Mouse (Mus musculus) hindbrain, embryonic 13.5 days (tissue): ENCODE results near the gene Wscd2. TPM values are rescaled to one million over a fixed set of nuclear protein-coding genes. Genes with fewer than 3 reads are reported as not detected.

Experiments used
- ATAC-seq: fragments of 200-750 bp; cut with Nextera tagmentation; 2 replicates; pipeline ENCODE4 v1.8.0; 2017; ENCODE audit warnings: moderate TSS enrichment; ENCODE audit not compliant: low FRiP score
- H3K27ac ChIP-seq: fragments of 300-500 bp; sonication (generic); 2 replicates; pipeline ENCODE4 v1.5.1; 2015; ENCODE audit warnings: inconsistent platforms, mild to moderate bottlenecking, moderate library complexity
- H3K27me3 ChIP-seq: fragments of 300-500 bp; sonication (generic); 2 replicates; pipeline ENCODE4 v1.6.1; 2015; ENCODE audit warnings: mild to moderate bottlenecking, inconsistent platforms
- H3K36me3 ChIP-seq: fragments of 300-500 bp; sonication (generic); 2 replicates; pipeline ENCODE4 v1.6.1; 2015; ENCODE audit warnings: mild to moderate bottlenecking, inconsistent platforms
- H3K4me1 ChIP-seq: fragments of 300-500 bp; sonication (generic); replicated peaks from 2 replicates; pipeline ENCODE4 v1.6.1; 2015; ENCODE audit warnings: inconsistent platforms
- H3K4me2 ChIP-seq: fragments of 300-500 bp; sonication (generic); 2 replicates; pipeline ENCODE4 v1.6.1; 2015; ENCODE audit warnings: inconsistent platforms, mild to moderate bottlenecking, moderate library complexity
- H3K4me3 ChIP-seq: fragments of 300-500 bp; sonication (generic); 2 replicates; pipeline ENCODE4 v1.5.1; 2015; ENCODE audit warnings: mild to moderate bottlenecking, inconsistent platforms
- H3K9ac ChIP-seq: fragments of 300-500 bp; sonication (generic); 2 replicates; pipeline ENCODE4 v1.6.1; 2015; ENCODE audit warnings: mild to moderate bottlenecking, inconsistent platforms
- H3K9me3 ChIP-seq: fragments of 300-500 bp; sonication (generic); 2 replicates; pipeline ENCODE4 v1.6.1; 2016; ENCODE audit warnings: inconsistent platforms
- WGBS: fragments of 180-500 bp; shearing (Covaris S2); methylation state at CpG from one replicate; pipeline ENCODE4 v1.1.7; 2015; 5-methylcytosine and 5-hydroxymethylcytosine counted together
- polyA plus RNA-seq: library from polyadenylated mRNA; unstranded; fragments of >200 nt; fragmentation: Nextera tagmentation; extraction: Ambion mirVana; gene quantifications from 2 replicates; pipeline ENCODE4 v1.2.1, GENCODE M21; 2015

Wscd2 gene
- polyA plus RNA-seq, 1 experiment from 2014 or later = 9.8 TPM

- H3K4me3 ChIP-seq = no peak overlapping the region
- no peak overlapping the region for H3K9ac ChIP-seq
- 73% methylated on average over 8 of the region's 8 CpGs for WGBS
- no peak overlapping the region for H3K4me2 ChIP-seq
- H3K27ac ChIP-seq = no peak overlapping the region
- H3K9me3 ChIP-seq = no peaks in the 10 kb centered on the region
- H3K36me3 ChIP-seq = no peaks in the 10 kb centered on the region
- H3K27me3 ChIP-seq = peaks cover 28% of the 10 kb centered on the region
- H3K4me1 ChIP-seq = peaks cover 22% of the 10 kb centered on the region
- ATAC-seq = no peak
Observed at GRCm38 (mm10) chr5:113487879-113488278, 2.3 kb upstream of the Wscd2 start.

GRCm38 (mm10) chr5:113489617-113490016 lies 516 bp upstream of the Wscd2 start:
- Histone ChIP-seq H3K9me3 (no peaks in the 10 kb centered on the region), H3K9ac (no peak overlapping the region), H3K36me3 (no peaks in the 10 kb centered on the region), H3K4me3 (no peak overlapping the region), H3K4me2 (no peak overlapping the region), H3K4me1 (peaks cover 39% of the 10 kb centered on the region), H3K27ac (no peak overlapping the region), H3K27me3 (peaks cover 28% of the 10 kb centered on the region)
- ATAC-seq = no peak
- WGBS = 97% methylated on average over 9 of the region's 9 CpGs

- under 1% methylated on average over 62 of the region's 63 CpGs for WGBS
- H3K4me2 ChIP-seq = peak overlapping the region; percentile 84
- no peaks in the 10 kb centered on the region for H3K9me3 ChIP-seq
- ATAC-seq = peak; percentile 87
- H3K36me3 ChIP-seq = no peaks in the 10 kb centered on the region
- H3K4me3 ChIP-seq = peak overlapping the region; percentile 64
- peaks cover 28% of the 10 kb centered on the region for H3K27me3 ChIP-seq
- peaks cover 41% of the 10 kb centered on the region for H3K4me1 ChIP-seq
- H3K9ac ChIP-seq = peak overlapping the region; percentile 90
- peak overlapping the region; percentile 84 for H3K27ac ChIP-seq
Observed at GRCm38 (mm10) chr5:113490467-113491260, 531 bp downstream of the Wscd2 start.

GRCm38 (mm10) chr5:113491552-113491951 lies 1.4 kb downstream of the Wscd2 start:
- Histone ChIP-seq H3K9ac (peak overlapping the region; percentile 90), H3K9me3 (no peaks in the 10 kb centered on the region), H3K4me2 (peak overlapping the region; percentile 84), H3K4me3 (peak overlapping the region; percentile 64), H3K27ac (peak overlapping the region; percentile 84), H3K4me1 (peaks cover 41% of the 10 kb centered on the region), H3K27me3 (peaks cover 28% of the 10 kb centered on the region), H3K36me3 (no peaks in the 10 kb centered on the region)
- WGBS = 66% methylated on average over 4 of the region's 4 CpGs
- no peak for ATAC-seq

DNA sequence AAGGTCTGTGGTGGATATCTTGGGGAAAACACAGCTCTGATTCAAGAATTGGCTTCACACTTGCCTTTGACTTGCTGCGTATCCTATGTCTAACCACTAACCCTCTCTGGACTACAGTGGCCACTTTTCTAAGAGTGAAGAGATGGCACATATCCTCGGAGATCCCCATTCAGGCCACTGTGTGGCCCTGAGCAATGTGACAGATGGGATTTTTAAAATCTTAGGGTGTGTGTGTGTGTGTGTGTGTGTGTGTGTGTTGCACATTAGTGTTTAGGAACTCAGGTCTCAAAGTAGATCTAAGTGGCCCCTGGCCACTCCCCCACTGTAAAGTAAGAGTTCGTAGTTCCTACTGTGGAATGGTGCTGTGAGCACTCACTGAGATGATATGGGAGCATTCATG lies 1.9 kb downstream of the Wscd2 start:
- Histone ChIP-seq H3K27me3 (peaks cover 29% of the 10 kb centered on the region), H3K9me3 (no peaks in the 10 kb centered on the region), H3K36me3 (no peaks in the 10 kb centered on the region), H3K9ac (peak overlapping the region; percentile 90; the same call in 1 of the 2 replicates), H3K4me1 (peaks cover 41% of the 10 kb centered on the region), H3K27ac (peak overlapping the region; percentile 84), H3K4me2 (peak overlapping the region; percentile 84), H3K4me3 (peak overlapping the region; percentile 64)
- ATAC-seq = no peak
- WGBS = 83% methylated on average over 3 of the region's 3 CpGs

DNA sequence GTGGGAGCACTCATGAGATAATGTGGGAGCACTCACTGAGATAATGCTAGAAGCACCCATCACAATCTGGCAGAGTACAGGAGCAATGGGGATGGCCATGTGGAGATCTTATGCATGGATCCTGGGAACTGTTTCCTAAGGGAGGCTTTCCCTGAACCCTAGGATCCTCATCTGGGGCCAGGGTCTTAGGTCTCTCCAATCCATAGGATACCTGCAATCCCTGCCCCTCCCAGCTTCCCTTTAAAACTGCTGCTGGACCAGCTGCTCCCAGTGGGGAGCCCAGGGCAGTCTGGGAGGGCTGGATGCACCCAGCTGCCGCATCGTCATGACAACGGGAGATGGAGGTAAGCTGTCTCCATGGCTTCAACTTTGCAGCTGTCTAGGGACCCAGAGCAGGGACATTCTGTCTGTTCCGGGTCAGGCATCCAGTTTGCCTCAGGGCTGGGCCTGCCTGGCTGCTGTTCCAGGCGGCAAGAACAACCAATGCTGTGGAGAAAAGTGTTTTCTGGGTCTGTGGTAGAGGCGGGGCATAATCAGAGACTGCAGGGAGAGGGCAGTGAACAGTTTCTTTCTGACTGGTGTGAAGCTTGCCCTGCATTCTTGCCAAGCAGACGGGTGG lies 2.4 kb downstream of the Wscd2 start:
- H3K27me3 ChIP-seq = peaks cover 33% of the 10 kb centered on the region
- H3K4me1 ChIP-seq = peaks cover 41% of the 10 kb centered on the region
- WGBS = 7% methylated on average over 7 of the region's 7 CpGs
- peak overlapping the region; percentile 55 for H3K27ac ChIP-seq
- no peaks in the 10 kb centered on the region for H3K36me3 ChIP-seq
- H3K9ac ChIP-seq = peak overlapping the region; percentile 51
- ATAC-seq = 0 out of 2 replicates have a peak, but pooled peaks have one; percentile 7
- H3K4me3 ChIP-seq = peak overlapping the region; percentile 29
- no peaks in the 10 kb centered on the region for H3K9me3 ChIP-seq
- peak overlapping the region; percentile 84 for H3K4me2 ChIP-seq

DNA sequence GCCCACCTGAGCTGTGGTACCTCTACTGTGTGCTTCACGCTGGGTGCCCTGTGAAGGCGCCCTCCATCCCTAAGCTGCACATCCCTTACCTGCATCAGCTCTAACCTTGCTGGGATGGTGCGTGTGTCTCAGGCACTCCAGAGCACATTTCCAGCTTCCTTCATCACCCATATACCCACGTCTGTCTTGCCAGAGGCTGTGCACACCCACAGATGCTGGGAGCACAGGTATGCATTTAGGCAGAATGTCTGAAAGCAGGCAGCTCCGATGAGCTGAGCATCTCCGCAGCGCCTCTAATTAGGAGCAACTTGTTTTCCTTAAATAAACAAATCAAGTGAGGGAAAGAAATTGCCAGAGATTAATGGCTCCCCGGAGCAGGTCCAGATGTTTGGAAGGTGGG lies 3.9 kb downstream of the Wscd2 start:
- no peak for ATAC-seq

GRCm38 (mm10) chr5:113496926-113497325 lies 6.8 kb downstream of the Wscd2 start:
- no peak overlapping the region for H3K4me2 ChIP-seq
- peaks cover 13% of the 10 kb centered on the region; the same call in 1 of the 2 replicates for H3K27me3 ChIP-seq
- H3K4me1 ChIP-seq = peaks cover 29% of the 10 kb centered on the region
- no peak overlapping the region for H3K4me3 ChIP-seq
- H3K9me3 ChIP-seq = no peaks in the 10 kb centered on the region
- no peak overlapping the region for H3K9ac ChIP-seq
- 67% methylated on average over 3 of the region's 3 CpGs for WGBS
- H3K27ac ChIP-seq = no peak overlapping the region
- H3K36me3 ChIP-seq = no peaks in the 10 kb centered on the region
- no peak for ATAC-seq

More for the DNA sequence above, 3.9 kb downstream of the Wscd2 start:
- H3K4me2 ChIP-seq = peak overlapping the region; percentile 84
- peak overlapping the region; percentile 51 for H3K9ac ChIP-seq
- peak overlapping the region; percentile 29; the same call in 1 of the 2 replicates for H3K4me3 ChIP-seq
- H3K36me3 ChIP-seq = no peaks in the 10 kb centered on the region
- peaks cover 41% of the 10 kb centered on the region for H3K4me1 ChIP-seq
- peak overlapping the region; percentile 3; the same call in 1 of the 2 replicates for H3K27ac ChIP-seq
- no peaks in the 10 kb centered on the region for H3K9me3 ChIP-seq
- WGBS = 70% methylated on average over 8 of the region's 8 CpGs
- peaks cover 22% of the 10 kb centered on the region for H3K27me3 ChIP-seq

- H3K9ac ChIP-seq = no peak overlapping the region
- H3K4me1 ChIP-seq = peaks cover 23% of the 10 kb centered on the region
- no peaks in the 10 kb centered on the region for H3K36me3 ChIP-seq
- H3K4me2 ChIP-seq = no peak overlapping the region
- H3K4me3 ChIP-seq = no peak overlapping the region
- no peak overlapping the region for H3K27ac ChIP-seq
- no peaks in the 10 kb centered on the region for H3K9me3 ChIP-seq
- 87% methylated on average over 11 of the region's 11 CpGs for WGBS
- peaks cover 15% of the 10 kb centered on the region; the same call in 1 of the 2 replicates for H3K27me3 ChIP-seq
- ATAC-seq = no peak
Observed at GRCm38 (mm10) chr5:113499421-113499820, 9.3 kb downstream of the Wscd2 start.

DNA sequence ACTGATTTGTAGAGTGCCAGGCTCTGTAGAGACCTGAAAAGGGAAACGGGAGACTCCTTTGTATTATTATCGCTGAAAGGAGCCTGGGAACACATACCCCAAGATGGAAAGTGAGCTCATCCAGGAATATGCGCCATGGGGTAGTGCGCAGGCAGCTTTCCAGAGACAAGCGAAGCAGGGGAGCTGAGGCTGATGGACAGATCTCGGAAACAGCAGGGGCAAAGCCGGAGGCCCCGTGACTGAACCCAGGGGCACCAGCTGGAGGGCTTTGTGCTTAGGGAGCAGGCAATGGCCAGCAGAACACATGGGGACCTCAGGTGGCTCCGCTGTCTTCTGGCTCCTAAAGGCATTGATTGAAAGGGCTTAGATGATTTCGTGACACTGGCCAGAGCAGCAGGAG lies 13.1 kb downstream of the Wscd2 start:
- peaks cover 33% of the 10 kb centered on the region for H3K4me1 ChIP-seq
- H3K9me3 ChIP-seq = no peaks in the 10 kb centered on the region
- peak overlapping the region; percentile 17; the same call in 1 of the 2 replicates for H3K4me2 ChIP-seq
- H3K27me3 ChIP-seq = peaks cover 9% of the 10 kb centered on the region; the same call in 1 of the 2 replicates
- 0 out of 2 replicates have a peak, but pooled peaks have one; percentile 33 for ATAC-seq
- peak overlapping the region; percentile 78 for H3K27ac ChIP-seq
- 3% methylated on average over 10 of the region's 10 CpGs for WGBS
- no peak overlapping the region for H3K4me3 ChIP-seq
- H3K36me3 ChIP-seq = no peaks in the 10 kb centered on the region
- peak overlapping the region; percentile 53; the same call in 1 of the 2 replicates for H3K9ac ChIP-seq

GRCm38 (mm10) chr5:113504654-113505053 lies 14.5 kb downstream of the Wscd2 start:
- 0 out of 2 replicates have a peak overlapping the region, but pooled peaks have one; percentile 2 for H3K9ac ChIP-seq

DNA sequence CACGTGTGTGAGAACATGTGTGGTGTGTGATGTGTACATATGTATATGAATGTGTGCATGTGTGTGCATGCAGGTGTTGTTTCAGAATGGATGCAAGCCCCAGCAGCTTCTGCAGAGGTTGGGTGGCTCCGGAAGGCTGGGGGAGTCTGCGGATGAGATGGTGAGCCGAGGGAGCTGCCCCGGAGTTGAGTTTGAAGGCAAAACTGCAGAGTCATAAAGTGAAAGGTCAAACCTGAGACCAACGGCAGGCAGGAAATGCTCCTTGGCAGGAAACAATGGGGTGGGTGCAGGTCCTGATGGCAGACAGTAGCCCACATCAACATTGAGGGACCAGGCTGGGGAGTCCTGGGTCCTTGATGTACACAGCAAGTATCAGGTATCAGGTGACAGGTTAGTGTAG lies 15.9 kb downstream of the Wscd2 start:
- Histone ChIP-seq H3K27me3 (peaks cover 5% of the 10 kb centered on the region; the same call in 1 of the 2 replicates), H3K4me1 (peaks cover 43% of the 10 kb centered on the region), H3K27ac (0 out of 2 replicates have a peak overlapping the region, but pooled peaks have one; percentile 75), H3K36me3 (no peaks in the 10 kb centered on the region), H3K4me3 (no peak overlapping the region), H3K9me3 (no peaks in the 10 kb centered on the region), H3K4me2 (no peak overlapping the region), H3K9ac (no peak overlapping the region)
- 77% methylated on average over 6 of the region's 6 CpGs for WGBS
- no peak for ATAC-seq

More at GRCm38 (mm10) chr5:113504654-113505053, 14.5 kb downstream of the Wscd2 start:
- H3K36me3 ChIP-seq = no peaks in the 10 kb centered on the region
- peaks cover 33% of the 10 kb centered on the region for H3K4me1 ChIP-seq
- no peak overlapping the region for H3K4me3 ChIP-seq
- H3K27ac ChIP-seq = peak overlapping the region; percentile 75
- H3K27me3 ChIP-seq = peaks cover 9% of the 10 kb centered on the region; the same call in 1 of the 2 replicates
- no peak overlapping the region for H3K4me2 ChIP-seq
- ATAC-seq = peak; percentile 30; the same call in 1 of the 2 replicates
- 18% methylated on average over 4 of the region's 4 CpGs for WGBS
- H3K9me3 ChIP-seq = no peaks in the 10 kb centered on the region
